Mouse (Mus musculus): ENCODE measurements around the gene Ceacam16.

The Ceacam16 gene

GRCm38 (mm10) chr7:19816224-19816771 lies 44.8 kb downstream of the Ceacam16 start:
- DNase-seq (ENCODE audit: low read depth) = no peak

GRCm38 (mm10) chr7:19815296-19816223 lies 45.5 kb downstream of the Ceacam16 start:
- DNase-seq (ENCODE audit: low read depth) = no peak

GRCm38 (mm10) chr7:19813579-19814122 lies 47.4 kb downstream of the Ceacam16 start:
- DNase-seq (ENCODE audit: low read depth) = no peak

DNA sequence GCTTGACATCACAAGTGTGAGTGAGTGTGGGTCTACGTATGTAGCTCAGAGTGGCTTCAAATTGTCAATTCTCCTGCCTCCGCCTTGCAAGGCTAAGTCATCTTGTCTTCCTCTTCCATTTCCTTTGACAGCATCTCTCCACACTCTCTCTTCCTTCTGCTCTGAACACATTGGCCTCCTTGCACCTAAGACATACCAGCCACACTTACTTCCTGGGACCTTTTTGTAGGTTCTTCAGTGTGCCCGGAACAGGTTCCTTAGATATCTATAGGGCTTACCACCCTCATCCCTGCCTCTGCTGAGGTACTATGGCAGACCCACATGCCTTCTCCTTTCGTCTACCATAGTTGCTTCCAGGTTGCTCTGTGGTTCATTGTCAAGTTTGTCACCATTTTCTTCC lies 47.9 kb downstream of the Ceacam16 start:
- DNase-seq (ENCODE audit: low read depth) = no peak

DNA sequence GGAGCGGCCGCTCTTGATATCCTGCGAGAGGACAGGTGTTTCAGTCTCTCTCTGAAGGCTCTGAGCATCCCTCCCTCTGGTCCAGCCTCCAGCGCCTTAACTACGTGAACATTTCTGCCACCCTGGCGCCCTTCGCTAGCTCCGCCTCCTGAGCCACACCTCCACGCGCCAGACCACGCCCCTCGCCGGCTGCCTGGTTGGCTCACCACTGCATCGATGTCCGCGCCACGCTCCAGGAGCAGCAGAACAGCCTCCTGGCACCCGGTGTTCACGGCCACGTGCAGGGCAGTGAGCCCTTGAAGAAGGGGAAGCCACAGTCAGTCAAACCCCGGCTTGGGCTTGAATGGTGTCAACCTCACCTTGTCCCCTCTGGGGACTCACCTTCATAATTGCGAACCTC lies 50.0 kb downstream of the Ceacam16 start:
- no peak for DNase-seq (ENCODE audit: low read depth)

DNA sequence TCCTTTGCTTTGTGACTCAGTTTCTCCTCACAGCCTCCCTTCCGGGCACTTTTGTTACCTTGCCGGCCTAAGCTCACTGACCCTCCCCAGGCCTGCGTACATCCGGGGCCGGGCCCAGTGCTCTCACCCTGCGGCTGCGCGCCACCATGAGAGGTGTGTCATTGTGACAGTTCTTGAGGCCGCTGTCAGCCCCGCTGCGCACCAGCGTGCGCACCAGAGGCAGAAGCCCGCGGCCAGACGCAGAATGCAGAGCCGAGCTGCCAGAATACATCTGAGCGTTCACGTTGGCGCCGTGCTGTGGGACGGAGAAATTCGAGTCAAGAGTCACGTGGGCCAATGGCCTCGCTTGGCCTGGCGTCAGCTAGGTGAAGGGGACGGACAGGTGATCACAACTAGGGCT lies 51.7 kb downstream of the Ceacam16 start:
- no peak for DNase-seq (ENCODE audit: low read depth)

DNA sequence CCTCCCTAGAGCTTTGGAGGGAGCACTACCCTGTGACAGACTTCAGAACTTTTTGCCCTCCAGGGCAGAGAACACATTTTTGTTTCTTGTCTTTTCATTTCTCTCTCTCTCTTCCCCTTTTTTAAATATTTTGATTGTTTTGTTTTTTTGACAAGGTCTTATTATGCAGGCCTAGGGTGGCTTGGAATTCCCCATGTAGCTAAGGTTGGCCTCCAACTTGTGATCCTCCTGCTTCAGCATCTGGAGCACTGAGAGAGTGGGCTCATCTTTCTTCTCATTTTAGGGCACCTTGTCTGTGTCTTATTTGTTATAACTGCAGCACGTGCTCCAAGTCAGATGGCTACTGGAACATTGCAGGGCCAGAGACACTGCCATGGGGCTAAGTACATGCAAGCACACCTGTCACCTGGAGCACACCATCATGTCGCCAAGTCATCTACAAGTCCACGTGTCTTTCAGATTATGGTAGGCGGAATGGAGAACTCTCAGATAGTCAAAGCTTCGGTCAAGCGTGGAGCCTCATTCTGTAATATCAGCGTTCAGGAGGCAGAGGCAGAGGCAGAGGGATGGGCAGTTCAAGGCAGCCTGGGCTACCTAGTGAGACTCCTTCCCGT lies 54.6 kb downstream of the Ceacam16 start:
- DNase-seq (ENCODE audit: low read depth) = no peak

DNA sequence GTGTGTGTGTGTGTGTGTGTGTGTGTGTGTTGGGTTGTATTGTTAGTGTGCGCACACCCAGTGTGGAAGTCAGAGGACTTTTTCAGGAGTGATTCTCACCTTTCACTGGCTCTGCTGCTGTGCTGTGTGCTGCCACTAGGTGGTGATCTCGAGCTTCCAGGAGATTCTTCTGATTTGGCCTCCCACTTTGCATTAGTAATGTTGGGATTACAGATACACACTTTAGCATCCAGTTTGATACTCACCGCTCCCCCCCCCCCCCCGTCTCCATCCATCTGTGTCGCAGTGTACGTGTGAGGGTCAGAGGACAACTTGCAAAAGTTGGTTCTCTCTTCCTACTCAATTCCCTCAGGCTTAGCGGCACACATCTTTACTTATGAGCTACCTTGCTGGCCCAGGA lies 58.1 kb downstream of the Ceacam16 start:
- DNase-seq (ENCODE audit: low read depth) = no peak

Data from c-Kit-positive CD71-negative TER-119-negative erythroid progenitor cells, embryonic 14.5 days (primary cell).